Mouse (Mus musculus) hindbrain, embryonic 14.5 days (tissue): ENCODE measurements around the gene Coq2. TPM values are rescaled to one million over a fixed set of nuclear protein-coding genes. Genes with fewer than 3 reads are reported as not detected.

Experiments used
- ATAC-seq: fragments of 200-750 bp; cut with Nextera tagmentation; 2 replicates; pipeline ENCODE4 v1.8.0; 2017; ENCODE audit warnings: moderate number of reproducible peaks, mild to moderate bottlenecking, moderate TSS enrichment, moderate library complexity; ENCODE audit not compliant: low FRiP score
- DNase-seq: peaks from one replicate; pipeline ENCODE4 v3.0.0-alpha.2; 2015; ENCODE audit warnings: low spot score
- H3K27ac ChIP-seq: fragments of 300-500 bp; sonication (generic); 2 replicates; pipeline ENCODE4 v1.5.1; 2014; ENCODE audit warnings: mild to moderate bottlenecking, moderate library complexity
- H3K27me3 ChIP-seq: fragments of 300-500 bp; sonication (generic); 2 replicates; pipeline ENCODE4 v1.6.1; 2014; ENCODE audit warnings: mild to moderate bottlenecking, low read length, mixed read lengths; ENCODE audit not compliant: control insufficient read depth, insufficient read depth
- H3K36me3 ChIP-seq: fragments of 300-500 bp; sonication (generic); replicated peaks from 2 replicates; pipeline ENCODE4 v1.6.1; 2014; ENCODE audit not compliant: control insufficient read depth, insufficient read depth
- H3K4me1 ChIP-seq: fragments of 300-500 bp; sonication (generic); replicated peaks from 2 replicates; pipeline ENCODE4 v1.6.1; 2014; ENCODE audit warnings: antibody characterized with exemption, low read length, mixed read lengths; ENCODE audit not compliant: control insufficient read depth, insufficient read depth
- H3K4me2 ChIP-seq: fragments of 300-500 bp; sonication (generic); replicated peaks from 2 replicates; pipeline ENCODE4 v1.6.1; 2014; ENCODE audit warnings: mild to moderate bottlenecking, moderate library complexity
- H3K4me3 ChIP-seq: fragments of 300-500 bp; sonication (generic); replicated peaks from 2 replicates; pipeline ENCODE4 v1.5.1; 2014; ENCODE audit warnings: mild to moderate bottlenecking, low read length
- H3K9ac ChIP-seq: fragments of 300-500 bp; sonication (generic); 2 replicates; pipeline ENCODE4 v1.6.1; 2014
- H3K9me3 ChIP-seq: fragments of 300-500 bp; sonication (generic); 2 replicates; pipeline ENCODE4 v1.6.1; 2016; ENCODE audit warnings: low read length; ENCODE audit not compliant: control insufficient read depth
- WGBS: fragments of 180-500 bp; shearing (Covaris S2); extraction: QIAGEN DNeasy Blood & Tissue Kit; methylation state at CpG from one replicate; pipeline ENCODE4 v1.1.7; 2014; 5-methylcytosine and 5-hydroxymethylcytosine counted together
- polyA plus RNA-seq: library from polyadenylated mRNA; unstranded; fragments of >200 nt; fragmentation: Nextera tagmentation; extraction: Ambion mirVana; gene quantifications from 2 replicates; pipeline ENCODE4 v1.2.1, GENCODE M21; 2014

Coq2 gene
- polyA plus RNA-seq, 1 experiment from 2014 or later: 58.3 TPM

- Histone ChIP-seq H3K27ac (no peak overlapping the region), H3K27me3 (no peaks in the 10 kb centered on the region), H3K4me2 (no peak overlapping the region), H3K4me1 (no peaks in the 10 kb centered on the region), H3K36me3 (no peaks in the 10 kb centered on the region), H3K9me3 (no peaks in the 10 kb centered on the region), H3K4me3 (no peak overlapping the region), H3K9ac (no peak overlapping the region)
- DNase-seq (no peak), ATAC-seq (no peak)
- 59% methylated on average over 10 of the region's 10 CpGs for WGBS
These were observed 26.9 kb downstream of the Coq2 start for GRCm38 (mm10) chr5:100648046-100648445.

DNA sequence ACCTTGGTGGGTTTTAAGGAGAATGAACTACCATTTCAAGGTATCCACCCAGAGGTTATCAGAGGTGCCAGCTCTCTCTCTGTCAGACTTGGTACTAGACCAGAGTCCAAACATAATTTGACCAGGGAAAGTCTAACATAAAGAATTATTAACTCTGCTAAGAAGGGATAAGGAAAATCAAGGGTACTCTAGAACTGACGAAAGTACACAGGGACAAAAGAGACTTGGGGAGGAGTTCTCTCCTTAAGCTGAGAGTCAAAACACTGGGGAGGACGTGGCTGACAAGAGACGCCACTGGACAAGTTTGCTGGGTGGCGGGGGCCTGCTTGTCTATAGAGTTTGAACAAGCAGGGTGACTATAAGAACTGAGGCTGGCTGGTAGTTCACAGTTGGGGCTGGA, 28.4 kb downstream of the Coq2 start:
- Histone ChIP-seq H3K27me3 (no peaks in the 10 kb centered on the region), H3K4me1 (no peaks in the 10 kb centered on the region), H3K27ac (no peak overlapping the region), H3K4me2 (no peak overlapping the region), H3K4me3 (no peak overlapping the region), H3K9ac (no peak overlapping the region), H3K9me3 (no peaks in the 10 kb centered on the region), H3K36me3 (no peaks in the 10 kb centered on the region)
- 82% methylated on average over 4 of the region's 4 CpGs for WGBS
- DNase-seq: no peak
- ATAC-seq: no peak

DNA sequence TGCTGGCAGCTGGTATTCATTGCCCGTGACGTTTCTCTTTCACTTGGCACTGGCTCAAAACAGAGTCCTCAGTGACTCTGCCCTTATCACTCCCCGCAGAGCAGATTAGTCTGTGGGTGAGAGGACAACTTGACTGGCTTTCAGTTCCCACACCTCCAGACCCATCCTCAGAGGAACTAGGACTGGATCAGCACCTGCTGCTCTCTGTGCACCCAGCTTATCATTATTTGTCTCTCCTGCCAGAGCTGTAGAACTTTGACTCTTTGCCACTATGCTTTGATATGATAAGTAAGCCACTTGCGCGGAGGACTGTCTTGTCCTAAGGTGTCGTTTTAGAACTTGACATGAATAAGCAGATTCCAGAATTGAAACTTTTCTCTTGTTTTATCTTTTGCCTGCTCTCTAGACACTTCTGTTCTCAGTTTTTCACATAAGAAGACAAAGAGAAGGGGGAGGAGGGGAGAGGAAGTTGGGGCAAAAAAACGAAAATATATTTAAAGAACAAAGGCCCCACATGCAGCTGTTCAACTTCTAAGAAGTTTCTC, 30.9 kb downstream of the Coq2 start:
- Histone ChIP-seq H3K36me3 (no peaks in the 10 kb centered on the region), H3K4me3 (no peak overlapping the region), H3K4me1 (no peaks in the 10 kb centered on the region), H3K27ac (no peak overlapping the region), H3K4me2 (no peak overlapping the region), H3K9me3 (no peaks in the 10 kb centered on the region), H3K27me3 (no peaks in the 10 kb centered on the region), H3K9ac (no peak overlapping the region)
- no peak for ATAC-seq
- DNase-seq: no peak
- 74% methylated on average over 7 of the region's 7 CpGs for WGBS

DNA sequence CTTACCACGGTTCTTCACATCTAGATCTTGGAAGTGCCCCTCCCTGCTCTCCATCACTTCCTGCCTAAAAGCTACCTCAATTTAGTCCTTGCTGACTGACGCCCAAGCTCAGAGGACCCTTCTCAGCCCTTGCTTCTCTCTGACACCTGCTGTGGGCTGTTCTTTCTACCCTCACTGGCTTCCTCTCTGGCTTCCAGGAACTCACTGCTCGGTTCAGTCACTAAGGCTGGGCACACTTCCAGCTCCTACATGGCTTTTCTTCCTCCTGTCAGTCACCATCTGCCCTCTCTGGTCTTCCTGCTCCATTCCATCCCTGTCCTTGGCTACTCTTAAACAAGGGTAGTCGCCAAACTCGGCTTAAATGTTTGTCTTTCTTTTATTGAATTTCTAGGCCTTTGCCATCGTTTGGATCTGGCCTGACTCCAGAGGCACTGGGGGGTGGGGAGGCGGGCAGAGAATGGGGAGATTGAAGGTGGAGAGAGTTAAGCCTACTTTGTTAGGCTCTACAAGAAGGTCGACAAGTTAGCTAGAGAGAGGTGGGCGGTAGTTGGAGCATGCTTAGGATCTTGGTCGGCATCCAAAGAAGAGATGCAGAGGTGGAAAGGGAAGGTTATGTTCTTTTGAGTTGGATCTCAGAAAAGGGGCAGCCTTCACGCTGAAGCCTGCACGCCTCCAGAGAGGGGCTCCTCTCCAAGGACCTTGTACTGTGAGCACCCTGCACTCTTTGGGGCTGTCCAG, 31.5 kb downstream of the Coq2 start:
- Histone ChIP-seq H3K4me2 (no peak overlapping the region), H3K27ac (no peak overlapping the region), H3K4me1 (no peaks in the 10 kb centered on the region), H3K4me3 (no peak overlapping the region), H3K9ac (no peak overlapping the region), H3K36me3 (no peaks in the 10 kb centered on the region), H3K9me3 (no peaks in the 10 kb centered on the region), H3K27me3 (no peaks in the 10 kb centered on the region)
- ATAC-seq (no peak), DNase-seq (peak; percentile 29)
- WGBS: 77% methylated on average over 12 of the region's 12 CpGs

DNA sequence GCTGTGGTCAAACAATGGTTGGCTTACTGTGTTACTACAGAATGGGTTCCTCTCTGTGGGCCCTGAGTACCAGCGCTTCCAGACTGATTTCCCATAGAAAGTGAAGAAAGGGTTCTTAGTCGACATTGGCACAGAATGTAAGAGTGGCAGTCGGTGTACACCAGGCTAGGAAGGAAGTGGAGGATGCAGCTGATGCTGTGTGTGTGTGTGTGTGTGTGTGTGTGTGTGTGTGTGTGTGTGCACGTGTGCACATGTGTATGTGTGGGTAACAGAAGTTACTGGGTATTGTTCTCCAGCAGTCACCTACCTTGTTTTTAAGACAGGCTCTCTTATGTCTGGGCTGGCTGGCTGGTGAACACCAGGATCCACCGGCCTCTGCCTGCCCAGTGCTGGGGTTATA, 32.6 kb downstream of the Coq2 start:
- 85% methylated on average over 5 of the region's 5 CpGs for WGBS
- ATAC-seq (no peak), DNase-seq (no peak)
- no peak overlapping the region for H3K4me2 ChIP-seq
- no peak overlapping the region for H3K4me3 ChIP-seq
- H3K36me3 ChIP-seq: no peaks in the 10 kb centered on the region
- H3K27me3 ChIP-seq: no peaks in the 10 kb centered on the region
- no peak overlapping the region for H3K9ac ChIP-seq
- H3K9me3 ChIP-seq: no peaks in the 10 kb centered on the region
- no peak overlapping the region for H3K27ac ChIP-seq
- no peaks in the 10 kb centered on the region for H3K4me1 ChIP-seq

DNA sequence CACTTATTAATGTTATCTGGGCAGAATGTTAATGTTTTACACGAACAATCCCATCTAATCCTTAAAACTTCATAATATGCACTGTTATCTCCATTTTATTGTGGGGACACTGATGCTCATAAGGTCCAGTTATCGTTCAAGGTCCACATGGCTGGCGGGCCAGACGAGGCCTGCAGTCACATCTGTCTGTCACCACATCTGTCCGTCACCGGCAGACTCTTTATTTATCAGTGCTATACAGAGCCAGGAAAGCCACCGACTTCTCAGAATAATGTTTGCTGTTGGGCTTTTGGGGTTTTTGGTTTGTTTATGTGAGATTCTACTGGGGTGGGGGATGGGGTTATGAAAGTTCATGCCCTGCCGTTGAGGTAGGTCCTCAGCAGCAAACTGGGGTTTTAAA, 36.5 kb downstream of the Coq2 start:
- no peak overlapping the region for H3K4me2 ChIP-seq
- H3K36me3 ChIP-seq: no peaks in the 10 kb centered on the region
- H3K4me1 ChIP-seq: no peaks in the 10 kb centered on the region
- H3K27ac ChIP-seq: no peak overlapping the region
- H3K9me3 ChIP-seq: no peaks in the 10 kb centered on the region
- ATAC-seq: no peak
- no peak overlapping the region for H3K4me3 ChIP-seq
- WGBS: 90% methylated on average over 8 of the region's 8 CpGs
- no peaks in the 10 kb centered on the region for H3K27me3 ChIP-seq
- no peak for DNase-seq
- no peak overlapping the region for H3K9ac ChIP-seq

- WGBS: 80% methylated on average over 8 of the region's 8 CpGs
- Histone ChIP-seq H3K27me3 (no peaks in the 10 kb centered on the region), H3K36me3 (no peaks in the 10 kb centered on the region), H3K9me3 (no peaks in the 10 kb centered on the region), H3K9ac (no peak overlapping the region), H3K4me3 (no peak overlapping the region), H3K4me2 (no peak overlapping the region), H3K27ac (no peak overlapping the region), H3K4me1 (no peaks in the 10 kb centered on the region)
- ATAC-seq (no peak), DNase-seq (no peak)
These were observed 38.0 kb downstream of the Coq2 start for GRCm38 (mm10) chr5:100636794-100637544.

GRCm38 (mm10) chr5:100635908-100636307, 39.0 kb downstream of the Coq2 start:
- no peak overlapping the region for H3K4me2 ChIP-seq
- H3K9ac ChIP-seq: no peak overlapping the region
- no peak for ATAC-seq
- H3K27ac ChIP-seq: no peak overlapping the region
- no peak for DNase-seq
- H3K36me3 ChIP-seq: no peaks in the 10 kb centered on the region
- H3K27me3 ChIP-seq: no peaks in the 10 kb centered on the region
- WGBS: 94% methylated on average over 4 of the region's 4 CpGs
- H3K9me3 ChIP-seq: no peaks in the 10 kb centered on the region
- H3K4me1 ChIP-seq: no peaks in the 10 kb centered on the region
- no peak overlapping the region for H3K4me3 ChIP-seq

DNA sequence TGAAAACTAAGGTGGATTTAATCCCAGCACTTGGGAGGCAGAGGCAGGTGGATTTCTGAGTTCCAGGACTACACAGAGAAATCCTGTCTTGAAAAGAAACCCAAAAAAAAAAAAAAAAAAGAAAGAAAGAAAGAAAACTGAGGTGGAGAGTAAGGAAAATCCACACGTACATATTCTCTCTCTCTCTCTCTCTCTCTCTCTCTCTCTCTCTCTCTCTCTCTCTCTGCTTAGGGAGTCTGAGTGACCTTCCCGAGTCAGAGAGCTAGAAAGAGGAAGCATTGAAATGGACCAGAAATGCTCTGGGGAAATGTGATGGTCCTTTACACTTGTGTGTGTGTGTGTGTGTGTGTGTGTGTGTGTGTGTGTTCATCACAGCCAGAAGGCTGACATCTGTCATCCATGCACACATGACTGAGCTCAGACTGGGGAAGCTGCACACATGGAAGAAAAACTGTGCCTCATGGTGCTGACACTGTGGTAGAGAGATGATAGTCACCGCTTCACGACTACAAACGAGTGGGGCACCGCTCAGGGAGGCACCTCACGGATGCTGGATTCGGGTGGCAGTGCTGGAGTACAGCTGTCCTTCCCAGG, 40.0 kb downstream of the Coq2 start:
- ATAC-seq (no peak), DNase-seq (no peak)
- H3K27me3 ChIP-seq: no peaks in the 10 kb centered on the region
- H3K27ac ChIP-seq: no peak overlapping the region
- WGBS: 85% methylated on average over 8 of the region's 8 CpGs
- no peak overlapping the region for H3K4me3 ChIP-seq
- H3K36me3 ChIP-seq: no peaks in the 10 kb centered on the region
- H3K9me3 ChIP-seq: no peaks in the 10 kb centered on the region
- H3K9ac ChIP-seq: no peak overlapping the region
- H3K4me1 ChIP-seq: no peaks in the 10 kb centered on the region
- no peak overlapping the region for H3K4me2 ChIP-seq
